Mouse (Mus musculus): ENCODE measurements around the gene Mcm8. TPM values are rescaled to one million over a fixed set of nuclear protein-coding genes. Genes with fewer than 3 reads are reported as not detected.
A peak's percentile ranks its signal among the peaks of the same experiment; 100 is the strongest.

The Mcm8 gene
- 8.9 and 11.3 TPM in 2 replicates for polyA plus RNA-seq (2015; fragmentation: Nextera tagmentation; extraction: Ambion mirVana)

DNA sequence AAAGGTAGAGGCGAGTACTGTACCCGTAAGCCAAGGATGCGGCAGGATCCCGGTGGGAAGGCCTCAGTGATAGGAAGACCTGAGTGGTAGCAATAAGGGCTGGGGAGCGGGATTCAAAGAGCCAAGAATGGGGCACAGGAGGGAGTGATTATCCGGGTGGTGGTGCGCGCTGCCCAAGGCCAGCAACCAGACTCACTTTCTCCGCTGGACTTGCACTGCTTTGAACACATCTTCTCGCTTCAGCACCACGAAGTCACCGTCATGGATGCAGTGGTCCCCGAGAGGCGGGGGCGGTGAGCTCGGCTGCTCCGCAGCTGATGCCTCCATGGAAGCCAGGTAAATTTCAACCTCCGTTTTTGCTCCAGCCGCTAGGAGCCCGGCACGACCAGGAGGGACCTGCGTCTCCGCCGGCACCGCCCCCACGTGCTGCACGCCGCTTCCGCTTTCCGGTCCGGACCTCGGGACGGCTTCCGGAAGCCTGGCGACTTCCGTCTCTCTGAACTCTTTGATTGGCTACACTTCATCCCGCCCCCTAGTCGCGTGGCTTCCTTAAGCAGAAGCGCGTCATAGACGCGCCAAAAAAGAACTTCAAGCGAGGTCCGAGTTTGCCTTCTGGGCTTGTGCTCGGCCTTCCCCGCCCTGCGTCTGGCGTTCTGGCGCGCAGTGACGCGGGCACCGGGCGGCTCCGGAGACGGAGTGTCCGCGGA, at the start of gene Mcm8, which contains the start of gene Trmt6:
Gene Mcm8, plus strand, starts transcription at position 534 of the 707 bp plus-strand sequence.
Gene Trmt6, minus strand, starts transcription at position 448 of the 707 bp plus-strand sequence.
- peak within 1 kb of the TSS; percentile 76 for H3K9ac ChIP-seq
- under 1% methylated on average over 59 of the region's 59 CpGs for WGBS (ENCODE audit: insufficient replicate concordance)
- H3K27ac ChIP-seq = peak within 1 kb of the TSS; percentile 84
- H3K9me3 ChIP-seq (replicated peaks) = no peaks in the 10 kb centered on the region
- ATAC-seq (ENCODE audit: low read depth) = peak; percentile 98
- DNase-seq = peak; percentile 92
- no peaks in the 10 kb centered on the region for H3K27me3 ChIP-seq
- H3K36me3 ChIP-seq = peaks cover 24% of the 10 kb centered on the region
- H3K4me1 ChIP-seq (replicated peaks) = peaks cover 24% of the 10 kb centered on the region
- H3K4me2 ChIP-seq = peak within 1 kb of the TSS; percentile 84
- H3K4me3 ChIP-seq (replicated peaks) = peak within 1 kb of the TSS; percentile 82

DNA sequence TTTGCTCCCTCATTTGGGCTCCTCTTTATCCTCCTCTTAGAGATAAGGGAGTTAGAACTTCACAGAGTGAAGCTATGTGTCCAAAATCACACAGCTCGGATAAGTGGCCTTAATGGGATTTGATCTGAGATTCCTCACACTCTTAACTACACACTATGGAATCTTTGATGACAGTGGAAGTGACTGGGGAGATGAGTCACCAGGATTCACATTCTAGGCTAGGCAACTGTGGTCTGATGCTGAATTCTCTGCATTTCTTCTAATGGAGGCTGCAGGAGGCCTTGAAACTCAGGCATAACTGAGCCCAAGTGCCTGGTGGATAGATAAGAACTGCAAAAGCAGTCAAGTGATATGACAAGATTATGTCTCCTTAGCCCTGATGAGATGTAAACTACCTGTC, 45.1 kb upstream of the Mcm8 start:
- no peak for ATAC-seq (ENCODE audit: low read depth)
- 33% methylated on average over 1 of the region's 1 CpGs for WGBS (ENCODE audit: insufficient replicate concordance)

DNA sequence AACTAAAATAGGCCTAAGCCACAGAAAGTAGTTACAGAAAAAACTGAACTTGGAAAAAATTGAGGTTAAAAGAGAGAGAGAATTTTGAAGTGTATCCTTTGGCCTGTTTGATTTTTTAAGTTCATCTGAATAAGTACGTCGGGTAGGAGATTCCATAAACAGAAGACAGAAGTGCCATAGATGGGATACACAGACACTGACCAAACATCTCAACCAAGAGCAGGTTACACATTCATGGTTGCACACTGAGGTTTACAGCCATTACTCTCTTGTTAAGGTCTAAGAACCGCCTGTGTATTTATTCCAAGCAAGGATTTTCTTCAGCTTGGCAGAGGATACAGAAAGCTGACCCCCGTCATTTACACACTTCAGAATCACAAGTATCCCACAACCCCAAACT, 35.0 kb upstream of the Mcm8 start, which contains the start of gene Chgb:
Gene Chgb, plus strand, starts transcription at position 301 of the 400 bp plus-strand sequence.
- Histone ChIP-seq H3K36me3 (no peaks in the 10 kb centered on the region), H3K27ac (no peak within 1 kb of the TSS), H3K9ac (no peak within 1 kb of the TSS), H3K4me3 (replicated peaks) (peak within 1 kb of the TSS; percentile 42), H3K9me3 (replicated peaks) (no peaks in the 10 kb centered on the region), H3K4me1 (replicated peaks) (0 out of 2 replicates have a peak, but pooled peaks cover 4% of the 10 kb centered on the region), H3K27me3 (peaks cover 25% of the 10 kb centered on the region), H3K4me2 (peak within 1 kb of the TSS; percentile 65)
- 15% methylated on average over 4 of the region's 4 CpGs for WGBS (ENCODE audit: insufficient replicate concordance)
- DNase-seq (no peak), ATAC-seq (ENCODE audit: low read depth) (no peak)

More for the DNA sequence above, 45.1 kb upstream of the Mcm8 start:
- H3K9ac ChIP-seq = no peak overlapping the region
- no peak for DNase-seq
- H3K4me2 ChIP-seq = no peak overlapping the region
- H3K9me3 ChIP-seq (replicated peaks) = no peaks in the 10 kb centered on the region
- H3K27me3 ChIP-seq = no peaks in the 10 kb centered on the region
- H3K36me3 ChIP-seq = no peaks in the 10 kb centered on the region
- H3K27ac ChIP-seq = no peak overlapping the region
- no peaks in the 10 kb centered on the region for H3K4me1 ChIP-seq (replicated peaks)
- no peak overlapping the region for H3K4me3 ChIP-seq (replicated peaks)

- H3K9ac ChIP-seq = no peak overlapping the region
- H3K36me3 ChIP-seq = no peaks in the 10 kb centered on the region
- no peaks in the 10 kb centered on the region for H3K9me3 ChIP-seq (replicated peaks)
- H3K4me3 ChIP-seq (replicated peaks) = peak overlapping the region; percentile 42
- WGBS (ENCODE audit: insufficient replicate concordance) = under 1% methylated on average over 41 of the region's 41 CpGs
- DNase-seq = peak; percentile 60
- H3K4me2 ChIP-seq = peak overlapping the region; percentile 65
- ATAC-seq (ENCODE audit: low read depth) = peak; percentile 77
- H3K27ac ChIP-seq = no peak overlapping the region
- H3K27me3 ChIP-seq = peaks cover 25% of the 10 kb centered on the region
- 0 out of 2 replicates have a peak, but pooled peaks cover 4% of the 10 kb centered on the region for H3K4me1 ChIP-seq (replicated peaks)
These were observed 34.4 kb upstream of the Mcm8 start for GRCm38 (mm10) chr2:132781439-132782068.

- 65% methylated on average over 6 of the region's 6 CpGs for WGBS (ENCODE audit: insufficient replicate concordance)
- no peak overlapping the region for H3K4me3 ChIP-seq (replicated peaks)
- H3K27me3 ChIP-seq = peaks cover 25% of the 10 kb centered on the region
- H3K9me3 ChIP-seq (replicated peaks) = no peaks in the 10 kb centered on the region
- 0 out of 2 replicates have a peak, but pooled peaks cover 4% of the 10 kb centered on the region for H3K4me1 ChIP-seq (replicated peaks)
- no peak for ATAC-seq (ENCODE audit: low read depth)
- no peak overlapping the region for H3K4me2 ChIP-seq
- H3K27ac ChIP-seq = no peak overlapping the region
- DNase-seq = no peak
- H3K9ac ChIP-seq = no peak overlapping the region
- H3K36me3 ChIP-seq = no peaks in the 10 kb centered on the region
These were observed 31.9 kb upstream of the Mcm8 start for GRCm38 (mm10) chr2:132784039-132784438.

DNA sequence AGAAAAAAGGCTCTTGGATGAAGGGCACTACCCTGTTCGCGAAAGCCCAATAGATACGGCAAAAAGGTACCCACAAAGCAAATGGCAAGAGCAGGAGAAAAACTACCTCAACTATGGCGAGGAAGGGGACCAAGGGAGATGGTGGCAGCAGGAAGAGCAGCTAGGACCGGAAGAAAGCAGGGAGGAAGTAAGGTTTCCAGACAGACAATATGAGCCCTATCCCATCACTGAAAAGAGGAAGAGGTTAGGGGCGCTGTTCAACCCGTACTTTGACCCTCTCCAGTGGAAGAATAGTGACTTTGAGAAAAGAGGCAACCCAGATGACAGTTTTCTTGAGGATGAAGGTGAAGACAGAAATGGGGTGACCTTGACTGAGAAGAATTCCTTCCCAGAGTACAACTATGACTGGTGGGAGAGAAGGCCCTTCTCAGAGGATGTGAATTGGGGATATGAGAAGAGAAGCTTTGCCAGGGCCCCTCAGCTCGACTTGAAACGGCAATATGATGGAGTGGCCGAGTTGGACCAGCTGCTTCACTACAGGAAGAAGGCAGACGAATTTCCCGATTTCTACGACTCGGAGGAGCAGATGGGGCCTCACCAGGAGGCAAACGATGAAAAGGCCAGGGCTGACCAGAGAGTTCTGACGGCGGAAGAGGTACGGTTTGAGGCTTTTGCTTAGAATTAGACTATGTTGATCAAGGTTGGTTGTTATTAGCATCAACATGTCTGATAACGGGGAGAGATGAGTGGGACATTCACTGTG, 22.3 kb upstream of the Mcm8 start:
- ATAC-seq (ENCODE audit: low read depth) (no peak), DNase-seq (no peak)
- Histone ChIP-seq H3K9me3 (replicated peaks) (no peaks in the 10 kb centered on the region), H3K36me3 (no peaks in the 10 kb centered on the region), H3K27me3 (no peaks in the 10 kb centered on the region), H3K4me3 (replicated peaks) (no peak overlapping the region), H3K27ac (no peak overlapping the region), H3K4me2 (no peak overlapping the region), H3K4me1 (replicated peaks) (no peaks in the 10 kb centered on the region), H3K9ac (no peak overlapping the region)
- WGBS (ENCODE audit: insufficient replicate concordance) = 66% methylated on average over 19 of the region's 19 CpGs

DNA sequence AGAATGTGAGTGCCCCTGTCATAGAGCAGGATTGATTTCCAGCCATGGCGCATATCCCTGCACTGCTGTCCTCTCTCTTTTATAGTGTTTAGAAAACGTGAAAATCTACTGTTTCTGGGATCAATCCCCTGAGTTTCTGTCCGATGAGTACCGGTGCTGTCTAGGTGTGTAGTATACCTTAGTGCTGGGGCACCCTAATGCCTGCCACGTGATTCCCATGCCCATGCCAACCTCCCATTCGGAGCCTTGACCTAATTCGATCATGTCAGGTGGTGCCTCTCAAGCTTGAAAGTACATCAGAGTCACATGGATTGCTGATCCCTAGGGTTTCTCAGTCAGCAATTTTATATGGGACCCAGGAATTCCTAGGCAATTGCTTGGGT, 21.7 kb upstream of the Mcm8 start:
- 71% methylated on average over 7 of the region's 7 CpGs for WGBS (ENCODE audit: insufficient replicate concordance)

DNA sequence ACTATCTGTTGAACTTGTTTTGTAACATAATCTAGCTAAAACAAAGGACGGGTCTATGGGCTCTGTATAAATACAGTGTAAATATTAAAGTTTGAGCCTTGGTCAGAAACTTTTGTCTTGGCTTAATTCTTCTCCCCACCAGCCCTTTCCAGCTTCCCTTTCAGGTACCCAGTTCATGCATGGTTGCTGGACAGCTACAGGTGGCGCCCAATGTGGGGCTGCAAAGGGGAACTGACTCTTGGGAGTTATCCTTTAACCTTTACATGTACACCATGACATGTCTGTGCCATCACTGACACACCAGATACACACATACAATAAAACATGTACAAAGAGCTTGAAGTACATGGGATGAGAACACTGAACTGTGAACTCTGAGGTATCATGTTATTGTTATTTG, 13.0 kb upstream of the Mcm8 start:
- WGBS (ENCODE audit: insufficient replicate concordance) = 75% methylated on average over 2 of the region's 2 CpGs
- Histone ChIP-seq H3K4me3 (replicated peaks) (no peak overlapping the region), H3K9ac (no peak overlapping the region), H3K4me1 (replicated peaks) (no peaks in the 10 kb centered on the region), H3K27me3 (no peaks in the 10 kb centered on the region), H3K27ac (no peak overlapping the region), H3K36me3 (peaks cover 53% of the 10 kb centered on the region), H3K4me2 (no peak overlapping the region), H3K9me3 (replicated peaks) (0 out of 2 replicates have a peak, but pooled peaks cover 2% of the 10 kb centered on the region)
- ATAC-seq (ENCODE audit: low read depth) = no peak
- DNase-seq = no peak

More for the DNA sequence above, 21.7 kb upstream of the Mcm8 start:
- H3K9ac ChIP-seq = no peak overlapping the region
- no peak overlapping the region for H3K4me3 ChIP-seq (replicated peaks)
- H3K4me2 ChIP-seq = no peak overlapping the region
- H3K36me3 ChIP-seq = no peaks in the 10 kb centered on the region
- H3K4me1 ChIP-seq (replicated peaks) = no peaks in the 10 kb centered on the region
- DNase-seq (no peak), ATAC-seq (ENCODE audit: low read depth) (no peak)
- no peaks in the 10 kb centered on the region for H3K27me3 ChIP-seq
- H3K27ac ChIP-seq = no peak overlapping the region
- H3K9me3 ChIP-seq (replicated peaks) = no peaks in the 10 kb centered on the region

GRCm38 (mm10) chr2:132841071-132841470, 25.1 kb downstream of the Mcm8 start:
- DNase-seq = no peak
- Histone ChIP-seq H3K9me3 (replicated peaks) (no peaks in the 10 kb centered on the region), H3K9ac (no peak overlapping the region), H3K4me2 (no peak overlapping the region), H3K27ac (no peak overlapping the region), H3K4me3 (replicated peaks) (no peak overlapping the region), H3K27me3 (no peaks in the 10 kb centered on the region), H3K4me1 (replicated peaks) (peaks cover under 1% of the 10 kb centered on the region; the same call in 1 of the 2 replicates), H3K36me3 (peaks cover 27% of the 10 kb centered on the region)
- 88% methylated on average over 4 of the region's 4 CpGs for WGBS (ENCODE audit: insufficient replicate concordance)
- ATAC-seq (ENCODE audit: low read depth) = no peak

GRCm38 (mm10) chr2:132846407-132847358, 30.7 kb downstream of the Mcm8 start, which contains the start of gene Crls1:
Gene Crls1, plus strand, starts transcription at chr2:132846666.
- under 1% methylated on average over 96 of the region's 96 CpGs for WGBS (ENCODE audit: insufficient replicate concordance)
- peak; percentile 91 for ATAC-seq (ENCODE audit: low read depth)
- H3K4me3 ChIP-seq (replicated peaks) = peak within 1 kb of the TSS; percentile 87
- no peaks in the 10 kb centered on the region for H3K27me3 ChIP-seq
- peaks cover 14% of the 10 kb centered on the region for H3K36me3 ChIP-seq
- peak within 1 kb of the TSS; percentile 93 for H3K9ac ChIP-seq
- peak within 1 kb of the TSS; percentile 91 for H3K4me2 ChIP-seq
- H3K9me3 ChIP-seq (replicated peaks) = no peaks in the 10 kb centered on the region
- H3K4me1 ChIP-seq (replicated peaks) = peaks cover 39% of the 10 kb centered on the region
- H3K27ac ChIP-seq = peak within 1 kb of the TSS; percentile 83
- DNase-seq = peak; percentile 96

Data from liver, embryonic 13.5 days (tissue).